Mouse (Mus musculus) megakaryocyte-erythroid progenitor cell, adult 5-6 weeks (primary cell): Measurements from ENCODE around the gene Galnt17. TPM values are rescaled to one million over a fixed set of nuclear protein-coding genes. Genes with fewer than 3 reads are reported as not detected.

Experiments
- ATAC-seq: replicated peaks from 2 replicates; pipeline ENCODE4 v1.8.0; 2016; ENCODE audit warnings: mild to moderate bottlenecking, inconsistent platforms; ENCODE audit not compliant: severe bottlenecking, poor library complexity, low FRiP score, low TSS enrichment
- total RNA-seq, 2 experiments: library from RNA; stranded (forward) in 1 of 2; stranded (reverse) in 1 of 2; fragments of 200-1000, 215-1000 nt in 1 of 2; fragments of >200 nt in 1 of 2; fragmentation: Nextera tagmentation in 1 of 2; gene quantifications; 2 replicates each; pipeline ENCODE4 v1.2.3; 2014 to 2017

Galnt17 gene
- total RNA-seq, 2 experiments from 2014 or later = not detected

DNA sequence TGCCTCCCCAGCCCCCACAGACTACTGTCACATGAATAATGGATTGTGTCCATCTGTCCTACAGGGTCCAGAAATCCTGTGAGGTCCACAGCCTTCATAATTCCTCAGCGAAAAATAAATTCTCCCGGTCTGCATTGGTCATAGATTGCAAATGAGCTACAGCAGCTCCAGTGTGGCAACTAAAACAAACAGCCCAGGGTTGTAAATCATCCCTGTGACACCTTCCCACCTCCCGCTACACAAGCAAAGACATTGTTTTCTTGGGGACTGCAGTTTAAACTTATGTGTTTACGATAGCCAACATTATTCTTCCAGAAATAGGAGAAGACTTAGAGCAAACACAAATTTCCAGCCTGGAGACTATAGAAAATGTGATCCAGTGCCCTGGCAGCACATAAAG lies 150.4 kb downstream of the Galnt17 start:
- ATAC-seq = no peak

DNA sequence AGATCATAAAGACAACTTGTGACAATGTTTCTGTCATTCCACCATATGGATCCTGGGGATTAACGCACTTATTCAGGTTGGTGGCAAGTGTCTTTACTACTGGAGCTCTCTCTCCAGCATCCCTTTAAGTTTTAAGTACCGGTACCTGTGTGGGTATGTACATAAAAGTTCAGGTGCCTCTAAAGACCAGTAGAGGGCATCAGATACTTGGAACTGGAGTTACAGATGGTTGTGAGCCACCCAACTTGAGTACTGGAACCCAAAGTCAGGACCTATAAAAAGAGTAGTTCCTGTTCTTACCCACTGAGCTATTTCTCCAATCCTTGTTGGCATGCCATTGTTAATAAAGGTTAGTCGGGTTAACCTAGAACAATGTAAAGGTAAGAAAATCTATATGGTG lies 152.0 kb downstream of the Galnt17 start:
- no peak for ATAC-seq

DNA sequence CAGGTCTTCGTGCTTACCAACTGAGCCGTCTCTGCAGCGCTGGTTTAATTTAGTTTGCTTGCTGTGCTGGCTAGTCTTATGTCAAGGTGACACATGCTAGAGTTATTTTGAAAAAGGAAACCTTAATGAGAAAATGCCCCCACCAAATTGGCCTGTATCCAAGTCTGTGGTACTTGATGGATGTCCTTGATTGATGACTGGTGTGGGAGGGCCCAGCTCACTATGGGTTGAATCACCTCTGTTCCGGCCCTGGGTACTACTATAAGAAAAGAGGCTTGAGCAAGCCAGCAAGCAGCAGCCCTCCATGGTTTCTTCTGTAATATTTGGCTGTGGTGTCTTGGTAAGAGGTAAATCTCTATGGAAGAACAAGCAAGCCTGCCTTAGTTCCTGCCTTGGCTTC lies 165.7 kb downstream of the Galnt17 start:
- no peak for ATAC-seq

DNA sequence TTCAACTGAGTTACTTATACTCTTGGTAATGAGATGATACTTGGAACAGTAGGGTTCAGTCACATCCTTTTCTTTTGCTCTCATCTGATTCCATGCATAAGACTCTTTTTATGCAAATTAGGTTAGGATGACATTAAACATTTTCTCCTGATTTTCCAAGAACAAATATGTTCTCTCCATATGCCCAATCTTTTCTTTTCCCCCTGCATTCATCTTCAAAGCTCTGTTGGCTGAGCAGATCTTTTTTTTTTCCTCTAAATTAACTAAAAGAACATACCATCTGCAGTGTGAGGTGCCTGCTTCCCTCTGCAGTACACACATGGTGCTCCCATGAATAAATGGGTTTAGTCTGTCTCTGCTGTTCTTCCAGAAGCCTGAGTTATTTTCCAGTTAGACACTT lies 173.5 kb downstream of the Galnt17 start:
- no peak for ATAC-seq

DNA sequence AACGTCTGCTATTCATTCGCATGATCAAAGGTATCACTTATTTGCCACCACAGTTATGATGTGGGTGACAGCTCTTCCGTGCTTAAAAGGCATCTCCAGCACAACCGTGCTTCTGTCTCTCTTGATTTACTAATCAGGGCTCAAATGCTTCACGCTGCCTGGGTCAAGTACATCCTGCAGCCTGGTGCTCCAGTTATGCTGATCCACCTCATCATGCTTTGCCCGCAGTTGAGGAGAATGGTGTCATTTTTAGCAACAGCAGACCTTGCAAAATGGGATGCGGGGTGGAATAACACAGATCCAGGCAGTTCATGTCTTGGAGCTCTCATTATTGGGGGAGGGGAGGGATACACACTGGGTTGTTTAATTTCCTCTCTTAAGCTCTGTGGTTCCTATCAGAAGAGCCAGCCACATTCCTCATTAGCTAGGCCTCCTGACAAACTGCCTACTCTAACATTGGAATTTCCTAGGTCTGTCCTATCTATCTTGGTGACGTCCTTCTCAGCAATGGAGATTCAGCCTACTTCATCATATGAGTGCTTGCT lies 187.9 kb downstream of the Galnt17 start:
- no peak for ATAC-seq

DNA sequence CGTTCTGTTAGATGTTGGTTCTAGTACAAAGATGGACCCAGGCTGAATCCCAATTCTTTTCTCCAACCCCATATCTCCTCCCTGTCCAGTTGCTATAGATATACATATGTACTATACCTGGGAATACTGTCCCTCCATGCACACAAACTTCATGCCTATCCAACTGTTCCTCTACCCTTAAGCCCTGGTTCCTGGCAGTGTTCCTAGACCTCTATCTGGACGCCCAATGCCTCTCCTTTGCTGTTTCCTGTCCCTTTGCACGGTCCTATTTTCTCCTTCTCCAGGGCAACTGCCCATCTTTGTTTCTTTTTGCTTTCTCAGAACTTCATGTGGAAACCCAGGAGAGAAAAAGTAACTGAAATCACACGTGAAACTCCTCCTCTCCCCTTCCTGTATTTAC lies 188.4 kb downstream of the Galnt17 start:
- ATAC-seq = no peak

DNA sequence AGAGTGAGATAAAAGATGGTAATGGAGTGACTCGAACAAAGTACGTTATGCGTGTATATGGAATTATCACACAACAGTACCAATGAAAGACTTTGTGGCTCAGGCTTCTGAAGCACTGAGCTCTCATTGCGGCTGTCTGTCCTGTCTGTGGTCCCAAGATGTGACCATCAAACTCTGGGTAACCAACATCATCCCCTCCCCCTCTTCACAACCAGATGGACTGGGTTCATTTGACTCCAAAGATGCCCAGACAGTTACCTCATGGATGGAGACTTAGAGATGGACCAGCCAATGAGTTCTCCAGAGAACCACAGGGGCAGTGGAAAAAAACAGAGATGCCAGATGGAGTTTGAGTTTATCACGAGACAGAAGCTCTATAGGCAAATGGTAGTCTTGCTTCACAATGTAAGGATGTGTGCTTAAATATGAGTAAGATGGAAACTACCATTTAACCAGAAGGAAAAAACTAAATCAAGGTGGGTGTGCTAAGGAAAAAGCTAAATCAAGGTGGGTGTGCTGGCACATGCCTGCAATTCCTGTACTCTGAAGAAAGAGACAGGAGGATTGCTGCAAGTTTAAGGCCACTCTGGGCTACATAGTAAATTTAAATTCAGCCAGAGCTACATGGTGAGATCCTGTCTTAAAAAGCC lies 190.8 kb downstream of the Galnt17 start:
- ATAC-seq = no peak

DNA sequence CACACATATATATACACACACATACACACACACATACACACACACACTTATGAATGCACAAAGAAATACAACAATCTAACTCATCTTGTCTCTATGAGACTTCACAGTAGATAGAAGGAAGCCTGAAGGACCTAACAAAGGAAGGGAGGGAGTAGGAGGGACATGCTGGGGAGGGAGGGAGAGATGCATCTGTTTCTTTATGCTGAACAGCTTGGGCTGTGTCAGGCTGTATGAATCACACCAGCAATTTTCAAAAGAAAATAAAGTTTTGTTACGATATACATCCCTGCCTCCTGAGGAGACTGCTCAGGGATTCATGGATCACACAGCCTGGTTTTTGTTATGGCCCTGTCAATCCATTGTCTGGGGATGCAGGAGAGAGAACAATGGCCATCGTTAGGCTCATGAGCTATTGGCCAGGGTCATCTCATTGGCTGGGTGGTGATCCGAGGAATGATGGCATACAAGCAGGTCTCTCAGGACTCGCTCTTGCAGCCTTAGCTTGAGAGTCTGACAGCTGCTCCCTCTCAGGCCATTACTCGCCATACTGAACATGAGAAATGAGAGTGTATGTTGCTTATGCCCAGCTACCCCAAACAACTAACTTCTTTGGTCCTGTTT lies 194.3 kb downstream of the Galnt17 start:
- no peak for ATAC-seq

DNA sequence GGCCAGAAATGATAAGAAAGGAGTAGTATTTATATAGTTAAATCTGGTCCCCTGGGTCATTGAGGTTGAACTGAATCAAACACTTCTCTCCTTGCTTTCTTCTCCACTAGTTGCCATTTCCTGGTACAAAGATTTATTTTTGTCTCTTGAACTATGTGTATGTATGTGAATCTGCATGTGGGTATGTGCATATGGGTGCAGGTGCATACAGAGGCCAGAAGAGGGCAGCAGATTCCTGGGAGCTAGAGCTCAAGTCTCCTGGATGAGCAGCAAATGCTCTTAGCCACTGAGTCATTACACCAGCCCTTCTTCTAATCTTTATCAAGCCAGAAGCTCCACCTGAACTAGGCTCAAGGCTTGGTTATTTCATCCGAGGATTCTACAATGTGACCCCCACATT lies 201.1 kb downstream of the Galnt17 start:
- ATAC-seq = no peak

DNA sequence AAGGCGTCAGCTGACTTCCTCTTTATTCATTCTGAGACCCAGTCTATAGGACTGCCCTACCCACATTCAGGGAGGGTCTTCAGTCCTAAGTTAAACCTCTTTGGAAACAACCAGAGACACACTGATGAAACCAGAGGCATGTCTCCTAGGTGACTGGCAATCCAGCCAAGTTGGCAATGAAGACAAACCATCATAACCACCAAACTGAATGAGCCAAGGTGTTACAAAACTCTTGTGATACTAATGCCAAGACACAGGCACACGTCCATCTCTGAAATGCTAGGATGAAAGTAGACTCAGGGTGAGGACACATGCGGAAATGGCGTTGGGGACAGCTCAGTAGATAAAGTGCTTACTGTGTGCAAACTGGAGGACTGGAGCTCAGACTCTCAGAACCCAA lies 211.5 kb downstream of the Galnt17 start:
- ATAC-seq = no peak

DNA sequence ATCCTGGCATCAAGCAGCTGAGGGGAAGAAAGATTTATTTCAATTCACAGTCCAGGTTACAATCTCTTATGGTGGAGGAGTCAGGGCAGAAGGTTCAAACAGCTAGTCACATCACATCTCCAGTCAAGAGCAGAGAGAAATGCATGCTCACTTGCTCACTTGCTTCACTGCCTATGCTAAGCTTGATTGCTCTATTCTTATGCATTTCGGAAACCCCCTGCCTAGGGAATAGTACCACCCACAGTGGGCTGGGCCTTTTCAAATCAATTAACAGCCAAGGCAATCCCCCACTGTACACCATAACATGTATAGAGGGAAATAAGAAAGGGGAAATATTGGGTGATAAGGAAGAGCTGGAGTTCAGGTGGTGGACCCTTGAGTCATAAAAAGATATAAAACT lies 212.7 kb downstream of the Galnt17 start:
- no peak for ATAC-seq

DNA sequence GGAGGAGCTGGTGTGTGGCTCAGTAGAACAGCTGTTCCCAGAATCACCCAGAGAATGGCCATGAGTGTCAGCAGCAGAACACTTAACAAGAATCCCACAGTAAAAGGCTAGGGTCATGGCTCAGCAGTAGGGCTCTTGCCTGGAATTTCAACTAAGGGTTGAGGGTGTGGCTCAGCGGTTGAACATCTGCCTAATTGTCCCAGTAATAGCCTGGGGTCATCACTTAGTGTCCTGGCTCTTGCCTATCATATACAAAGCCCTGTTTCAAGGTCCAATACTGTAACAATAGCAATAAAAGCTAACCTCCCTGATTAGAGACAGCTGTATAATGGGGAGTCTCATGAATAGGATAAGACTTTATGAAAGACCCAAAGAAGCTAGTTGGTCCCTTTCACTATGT lies 213.5 kb downstream of the Galnt17 start:
- no peak for ATAC-seq

DNA sequence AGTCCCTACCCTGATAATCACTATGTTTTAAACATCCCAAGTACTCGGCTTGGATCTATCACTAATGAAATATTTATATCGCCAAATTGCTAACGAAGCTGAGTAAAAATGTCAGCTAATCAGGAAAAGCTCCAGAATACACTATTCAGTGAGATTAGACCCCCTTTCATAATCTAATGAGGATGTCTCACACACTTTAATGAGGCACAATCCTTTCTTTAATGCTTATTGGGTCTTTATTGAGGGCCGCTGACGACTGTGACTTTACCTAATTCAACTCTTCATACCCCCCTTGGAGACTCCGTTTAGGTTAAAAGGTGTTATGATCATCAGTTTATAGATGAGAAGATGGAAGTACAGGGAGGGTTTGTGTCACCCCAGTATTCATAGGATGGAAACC lies 214.2 kb downstream of the Galnt17 start:
- no peak for ATAC-seq

DNA sequence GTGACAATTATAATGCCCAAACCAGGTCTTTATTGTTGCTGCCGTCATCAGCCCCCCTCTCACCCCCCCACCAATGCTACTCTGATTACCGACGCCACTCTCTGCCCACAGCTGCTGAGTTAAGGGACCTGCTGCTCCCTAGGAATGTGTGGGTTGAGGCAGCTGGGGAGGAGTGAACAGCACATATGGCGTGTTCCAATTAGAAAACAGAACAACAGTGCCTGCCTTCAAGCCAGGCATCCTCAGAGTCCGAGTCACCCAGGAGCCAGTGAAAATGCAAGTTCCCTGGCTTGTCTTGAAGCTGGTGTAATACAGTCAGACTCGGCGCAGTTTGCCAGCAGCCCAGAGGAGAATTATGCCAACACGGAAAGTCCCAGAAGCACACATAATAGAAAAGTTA lies 218.4 kb downstream of the Galnt17 start:
- no peak for ATAC-seq

DNA sequence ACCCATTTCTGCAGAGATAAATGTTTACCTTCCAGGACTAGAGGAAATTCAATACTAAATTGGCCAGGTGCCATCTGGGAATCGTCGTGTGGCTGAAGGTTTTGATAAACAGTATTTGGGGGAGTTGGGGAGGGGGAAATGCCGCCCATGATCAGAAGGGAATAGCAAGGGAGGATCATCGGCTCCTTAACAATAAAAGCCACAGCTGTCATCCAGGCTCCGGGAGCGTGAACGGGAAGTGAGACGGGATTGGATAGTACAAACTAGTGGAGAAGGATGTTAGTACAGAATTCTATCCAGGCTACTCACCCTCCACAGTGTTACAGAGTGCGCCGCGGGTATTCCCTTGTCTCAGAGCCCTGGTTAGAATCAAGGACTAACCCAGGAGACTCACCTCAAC lies 219.4 kb downstream of the Galnt17 start:
- no peak for ATAC-seq

DNA sequence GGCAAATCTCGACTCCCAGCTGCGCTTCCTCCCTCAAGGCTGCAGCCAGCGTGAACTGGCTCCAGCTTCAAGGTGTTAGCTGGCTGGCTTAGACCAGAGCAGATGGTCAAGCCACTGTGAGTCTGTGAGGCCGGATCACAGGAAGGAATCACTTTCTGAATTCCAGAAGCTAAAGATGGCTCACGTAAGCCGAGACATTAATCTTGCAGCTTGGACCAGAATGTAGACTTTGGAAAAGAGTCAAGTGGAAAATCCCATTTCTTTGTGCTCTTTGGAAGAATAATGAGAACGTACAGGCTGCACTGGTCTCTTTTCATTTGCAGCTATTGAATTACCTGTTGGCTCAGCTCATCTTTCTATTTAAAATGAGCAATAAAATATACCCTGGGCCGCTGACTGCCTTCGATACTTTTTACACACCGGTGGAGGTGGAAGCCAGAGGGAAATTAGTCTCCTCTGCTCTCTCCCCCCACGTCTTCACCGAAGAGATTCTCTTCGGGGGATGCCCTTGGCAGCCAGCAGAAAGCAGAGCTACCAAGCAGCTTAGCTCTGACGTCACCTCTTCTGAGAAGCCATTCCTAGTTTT lies 225.1 kb downstream of the Galnt17 start:
- no peak for ATAC-seq

DNA sequence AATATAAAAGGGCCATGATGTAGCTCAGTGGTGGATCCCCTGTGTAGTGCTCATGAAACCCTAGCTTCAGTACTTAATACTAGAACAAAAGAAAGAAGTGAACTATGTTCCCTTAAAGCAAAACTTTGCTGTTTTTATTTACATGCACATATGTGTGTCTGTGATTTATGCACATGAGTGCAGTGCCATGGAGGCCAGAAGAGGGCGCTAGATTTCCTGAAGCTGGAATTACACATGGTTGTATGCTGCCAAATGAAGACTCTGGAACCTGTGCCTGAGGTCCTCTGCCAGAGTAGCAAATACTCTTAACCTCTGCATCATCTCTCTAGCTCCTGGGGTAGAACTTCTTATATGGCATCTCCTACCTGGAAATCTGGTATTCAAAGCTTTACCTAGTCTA lies 230.6 kb downstream of the Galnt17 start:
- ATAC-seq = no peak

DNA sequence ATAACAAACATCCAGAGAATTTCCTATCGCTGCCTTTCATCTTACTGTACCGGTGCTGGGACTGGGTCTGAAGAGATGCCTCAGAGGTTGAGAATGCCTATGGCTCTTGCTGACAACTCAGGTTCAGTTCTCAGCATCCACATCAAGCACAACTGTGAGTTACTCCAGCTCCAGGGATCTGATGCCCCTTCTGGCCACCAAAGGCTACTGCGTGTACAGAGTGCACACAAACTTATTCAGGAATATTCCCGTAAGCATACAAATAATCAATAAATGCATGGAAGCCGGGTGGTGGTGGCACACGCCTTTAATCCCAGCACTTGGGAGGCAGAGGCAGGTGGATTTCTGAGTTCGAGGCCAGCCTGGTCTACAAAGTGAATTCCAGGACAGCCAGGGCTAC lies 232.5 kb downstream of the Galnt17 start:
- ATAC-seq = no peak

DNA sequence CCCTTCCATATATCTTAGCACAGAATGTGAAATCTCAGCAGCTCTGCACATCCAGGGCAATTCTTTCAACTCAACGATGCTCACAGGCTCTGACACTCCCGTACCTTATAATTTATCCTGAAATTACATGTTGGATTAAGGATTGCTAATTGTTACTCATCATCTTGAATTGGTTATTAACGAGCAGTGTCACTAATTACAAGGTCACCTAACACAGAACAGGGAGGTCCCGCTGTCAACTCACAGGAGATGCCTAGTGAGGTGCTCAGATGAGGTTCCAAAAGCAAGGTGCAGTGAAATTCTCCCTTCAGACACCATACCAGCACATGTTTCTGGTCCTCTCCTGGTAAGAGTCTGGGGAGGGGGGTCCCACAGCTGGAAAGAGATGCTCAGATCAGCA lies 234.0 kb downstream of the Galnt17 start:
- no peak for ATAC-seq

DNA sequence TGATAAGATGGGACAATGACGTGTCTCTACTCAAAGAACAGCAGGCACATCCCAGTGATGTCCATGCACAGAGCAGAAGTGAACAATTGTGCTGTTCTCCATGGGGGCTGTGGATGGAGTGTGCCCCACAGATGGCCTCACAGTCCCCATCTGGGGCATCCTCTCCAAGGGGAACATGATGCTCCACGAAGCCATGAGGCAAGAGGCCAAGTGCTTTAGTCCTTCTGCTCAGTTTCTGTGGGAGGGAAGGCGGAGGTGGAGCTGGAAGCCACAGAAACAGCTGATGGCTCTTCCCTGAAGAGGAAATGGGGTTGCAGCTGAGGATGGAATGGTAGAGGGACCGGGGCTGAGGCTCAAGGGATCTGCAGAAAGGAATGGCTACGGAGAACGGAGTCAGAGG lies 243.1 kb downstream of the Galnt17 start:
- ATAC-seq = no peak

DNA sequence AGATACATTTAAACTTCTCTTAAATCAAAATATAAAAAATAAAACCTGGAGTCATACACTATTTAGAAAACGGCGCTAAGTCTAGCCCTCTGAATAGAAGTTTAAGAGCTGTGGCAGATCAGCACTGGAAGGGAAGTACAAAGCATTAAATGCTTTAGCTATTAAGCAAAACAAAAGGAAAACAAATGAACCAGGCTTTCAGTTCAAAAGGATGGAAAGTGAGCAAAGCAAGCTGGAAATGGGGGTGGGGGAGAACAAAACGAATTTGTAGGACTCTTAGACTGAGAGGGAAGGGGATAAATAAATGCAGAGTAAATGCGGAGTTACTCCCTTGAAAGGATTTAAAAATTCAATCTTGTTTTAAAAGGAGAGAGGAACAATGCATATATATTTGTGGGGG lies 259.8 kb downstream of the Galnt17 start:
- ATAC-seq = no peak
